Mouse (Mus musculus) lung, adult 18-20 months (tissue): ENCODE results near the gene Popdc2.

Experiments used
- DNase-seq, 2 experiments: peaks; one replicate each; pipeline ENCODE4 v3.0.0; 2022; ENCODE audit warnings: mixed read lengths in 2 of 2

The Popdc2 gene

DNA sequence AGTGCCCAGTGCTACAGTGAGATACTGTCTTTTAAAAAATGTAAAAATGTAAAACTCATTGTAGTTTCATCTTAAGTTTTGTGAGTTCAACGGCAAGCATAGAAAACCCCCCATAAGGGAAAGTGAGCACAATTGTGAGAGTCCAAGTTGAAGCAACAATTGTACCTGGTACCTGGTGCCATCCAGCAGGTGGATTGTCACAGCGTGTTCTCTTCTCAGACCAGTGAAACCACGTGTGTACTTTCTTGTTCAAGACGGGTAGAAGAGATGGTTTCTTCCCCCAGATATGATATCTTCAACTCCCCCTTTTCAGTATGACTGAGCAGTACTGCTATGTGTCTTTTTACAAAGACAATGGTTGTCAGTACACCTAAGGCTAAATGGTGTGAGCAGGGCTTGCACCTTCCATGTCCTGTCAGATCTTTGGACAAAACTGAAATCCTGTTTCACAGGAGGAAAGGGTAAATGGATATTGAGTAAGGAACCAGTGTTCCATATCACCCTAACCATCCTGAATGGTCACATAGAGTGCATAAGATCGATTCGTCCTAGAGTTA lies 3.7 kb upstream of the Popdc2 start:
- no peak for DNase-seq

- no peak for DNase-seq
Measured at GRCm38 (mm10) chr16:38359241-38359640, 2.8 kb upstream of the Popdc2 start.

GRCm38 (mm10) chr16:38359857-38360256 lies 2.2 kb upstream of the Popdc2 start:
- no peak for DNase-seq

- DNase-seq, result no peak
Measured at GRCm38 (mm10) chr16:38360317-38360716, 1.7 kb upstream of the Popdc2 start.

GRCm38 (mm10) chr16:38362493-38363255 lies 665 bp downstream of the Popdc2 start:
- DNase-seq, result no peak

DNA sequence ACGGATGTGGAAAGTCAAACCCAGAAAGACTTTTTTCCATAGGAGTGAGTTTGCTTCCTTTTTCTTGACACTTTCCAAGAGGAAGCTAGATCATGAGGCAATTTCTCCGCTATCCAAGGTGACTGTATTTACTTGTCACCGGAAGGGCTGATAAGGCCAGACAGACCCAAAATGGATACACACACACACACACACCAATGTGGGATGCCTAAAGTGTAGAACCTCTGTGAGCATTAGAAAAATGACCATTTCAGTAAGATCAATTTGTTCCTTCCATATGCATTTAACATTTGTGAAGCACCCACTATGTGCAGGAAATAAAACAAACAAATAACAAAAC lies 1.2 kb downstream of the Popdc2 start:
- DNase-seq, result no peak

- no peak for DNase-seq
Measured at GRCm38 (mm10) chr16:38363657-38364056, 1.6 kb downstream of the Popdc2 start.

GRCm38 (mm10) chr16:38365390-38365789 lies 3.4 kb downstream of the Popdc2 start:
- no peak for DNase-seq

GRCm38 (mm10) chr16:38366231-38366630 lies 4.2 kb downstream of the Popdc2 start:
- DNase-seq, result no peak

GRCm38 (mm10) chr16:38368336-38368735 lies 6.3 kb downstream of the Popdc2 start:
- DNase-seq, result no peak

GRCm38 (mm10) chr16:38369000-38369399 lies 7.0 kb downstream of the Popdc2 start:
- no peak for DNase-seq

- DNase-seq, result no peak
Measured at GRCm38 (mm10) chr16:38369431-38369830, 7.4 kb downstream of the Popdc2 start.

- DNase-seq, result no peak
Measured at GRCm38 (mm10) chr16:38369992-38370484, 8.0 kb downstream of the Popdc2 start.

DNA sequence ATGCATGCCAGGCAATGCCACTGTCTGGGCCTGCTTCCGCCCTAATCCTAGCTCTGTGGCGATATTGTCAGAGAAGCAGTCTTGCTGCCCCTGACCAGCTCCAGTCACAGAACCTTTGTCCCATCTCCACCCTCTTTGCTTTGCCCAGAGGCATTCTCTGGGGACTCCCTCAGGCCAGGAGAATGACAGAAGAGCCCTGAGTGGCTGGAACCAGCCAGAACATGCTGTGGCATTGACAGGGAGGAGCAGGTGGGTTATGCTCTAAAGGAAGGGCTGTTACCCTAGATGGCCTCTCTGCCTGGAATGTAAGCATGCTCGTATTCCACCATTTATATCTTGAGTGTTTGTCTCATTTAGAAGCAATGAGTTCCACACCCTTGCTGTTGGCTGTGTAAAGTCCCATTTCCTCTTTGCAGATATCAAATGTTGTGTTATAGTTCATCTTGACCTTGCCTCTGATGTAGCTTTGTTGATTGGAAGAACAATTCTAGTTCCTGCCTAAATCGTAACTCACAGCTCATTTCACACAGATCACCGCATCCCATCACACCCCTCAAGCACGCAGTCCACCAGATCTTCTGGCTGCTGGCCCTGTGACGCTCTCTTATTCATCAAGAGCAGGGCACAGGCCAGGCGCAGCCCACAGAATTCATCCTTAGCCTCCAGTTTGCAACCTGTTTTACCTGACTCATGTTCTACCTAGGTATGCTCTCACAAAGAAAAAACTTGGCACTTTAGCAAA lies 8.8 kb downstream of the Popdc2 start:
- DNase-seq, result no peak

DNA sequence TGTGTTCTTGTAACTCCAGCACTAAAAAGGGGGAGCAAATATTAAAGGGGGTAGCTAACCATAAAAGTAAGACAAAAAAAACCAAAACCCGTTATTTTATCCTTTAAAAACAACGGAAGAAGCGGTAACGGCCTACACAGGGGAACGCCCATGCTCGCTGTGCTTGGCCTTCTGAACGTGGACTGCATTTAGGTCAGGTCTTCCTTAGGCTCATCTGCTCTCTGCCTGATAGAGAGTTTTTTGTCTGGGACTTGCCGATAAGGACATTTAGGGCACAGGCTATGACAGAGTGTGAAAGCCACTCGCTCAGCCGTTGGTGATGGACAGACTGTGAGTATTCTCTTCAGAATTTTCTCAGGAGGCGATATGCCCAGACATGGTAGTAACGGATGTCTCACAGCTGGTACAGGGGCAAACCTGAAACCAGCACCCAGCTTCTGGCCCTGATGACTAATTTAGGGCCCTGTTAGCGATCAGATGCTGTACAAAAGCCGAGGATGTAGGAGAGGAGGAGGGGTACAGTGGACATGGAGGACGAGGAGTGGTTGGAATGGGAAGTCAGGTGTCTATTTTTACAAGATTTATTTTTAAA lies 9.8 kb downstream of the Popdc2 start:
- DNase-seq, result no peak

- no peak for DNase-seq
Measured at GRCm38 (mm10) chr16:38372876-38373275, 10.9 kb downstream of the Popdc2 start.

GRCm38 (mm10) chr16:38373439-38373838 lies 11.4 kb downstream of the Popdc2 start:
- no peak for DNase-seq

DNA sequence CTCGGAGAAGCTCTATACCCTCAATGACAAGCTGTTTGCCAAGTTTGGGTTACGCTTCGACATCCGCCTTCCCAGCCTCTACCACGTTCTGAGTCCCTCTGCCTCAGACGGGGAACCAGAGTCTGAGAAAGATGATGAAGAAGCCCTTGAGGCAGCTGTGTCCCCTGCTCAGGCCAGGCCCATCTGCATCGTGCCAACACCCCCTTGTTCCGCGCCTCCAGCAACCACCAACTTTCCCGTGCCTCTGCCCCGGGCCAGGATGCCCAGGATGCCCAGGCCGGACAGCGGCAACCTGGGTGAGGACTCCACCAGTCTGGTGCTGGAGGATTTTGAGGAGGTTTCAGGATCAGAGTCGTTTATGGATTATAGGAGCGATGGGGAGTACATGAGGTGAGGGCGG lies 11.9 kb downstream of the Popdc2 start:
- no peak for DNase-seq

GRCm38 (mm10) chr16:38374379-38375140 lies 12.6 kb downstream of the Popdc2 start:
- no peak for DNase-seq

DNA sequence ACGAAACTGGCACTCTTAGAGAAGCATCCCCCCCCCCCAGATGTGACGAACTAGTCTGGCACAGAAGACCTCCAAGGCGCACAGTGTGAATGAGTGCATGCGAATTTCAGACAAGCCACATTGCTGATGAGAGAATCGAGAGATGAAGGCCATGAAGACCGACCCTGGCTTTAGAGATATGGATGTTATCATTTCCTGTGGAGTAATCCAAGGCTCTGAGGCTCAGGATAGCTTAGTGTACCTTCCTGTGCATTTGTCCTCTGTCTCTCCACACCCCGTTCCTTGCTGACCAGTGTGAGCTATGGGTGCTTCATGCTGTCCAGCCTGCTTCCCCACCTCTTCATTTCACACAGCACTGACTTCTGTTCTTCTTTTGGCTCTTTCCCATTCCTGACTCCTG lies 13.2 kb downstream of the Popdc2 start:
- no peak for DNase-seq

- no peak for DNase-seq
Measured at GRCm38 (mm10) chr16:38376163-38376840, 14.3 kb downstream of the Popdc2 start.

- DNase-seq, result no peak
Measured at GRCm38 (mm10) chr16:38376841-38377249, 14.8 kb downstream of the Popdc2 start.
